Mouse (Mus musculus) gastrocnemius, adult 2 months (tissue): Measurements from ENCODE around the gene Cln3. TPM values are rescaled to one million over a fixed set of nuclear protein-coding genes. Genes with fewer than 3 reads are reported as not detected.

Experiments
- DNase-seq: peaks from one replicate; pipeline ENCODE4 v3.0.0; 2022
- H3K27ac ChIP-seq: fragments of 200-600 bp; 2 replicates; pipeline ENCODE4 v1.8.1; 2022; ENCODE audit warnings: mild to moderate bottlenecking
- H3K4me3 ChIP-seq: fragments of 200-600 bp; 2 replicates; pipeline ENCODE4 v1.8.1; 2022; ENCODE audit warnings: mild to moderate bottlenecking, moderate library complexity
- CTCF ChIP-seq: fragments of 200-600 bp; IDR thresholded peaks from 2 replicates; pipeline ENCODE4 v1.8.1; 2022; ENCODE audit warnings: antibody characterized with exemption, mild to moderate bottlenecking, moderate library complexity
- intact Hi-C: fragments of 180-260 bp; cut with DNase I; formaldehyde crosslinking; loops from one replicate; pipeline ENCODE4 v1.15.1; 2025
- long read RNA-seq, 2 experiments: library from polyadenylated mRNA; stranded (forward); transcript quantifications; one replicate each; pipeline ENCODE4 v2.0.0; 2021
- total RNA-seq, 2 experiments: library from RNA; stranded (reverse); gene quantifications; 2 replicates each; pipeline ENCODE4 v1.2.3; 2021

Gene Cln3
- total RNA-seq, result 10 to 100 TPM in 1 of 2 experiments, 1 to 10 TPM in 1; 9.1 to 13.4 TPM
- long read RNA-seq, experiment 1, partial matches to known transcripts, result 1 of 9 reads
- long read RNA-seq, experiment 1, other reads (novel, unspliced or antisense), result 5 of 9 reads
- long read RNA-seq, experiment 2, transcript Cln3-201 (15 exons, 2,386 nt), result major isoform, 6 of 12 reads
- long read RNA-seq, experiment 2, partial matches to known transcripts, result 2 of 12 reads
- long read RNA-seq, experiment 2, other reads (novel, unspliced or antisense), result 4 of 12 reads

- H3K27ac ChIP-seq, result peak within 1 kb of the TSS; percentile 56
- TF ChIP-seq CTCF, result no peak
- 0 out of 2 replicates have a peak within 1 kb of the TSS, but pooled peaks have one; percentile 9 for H3K4me3 ChIP-seq
- intact Hi-C loops, result loop anchor here (2.0 kb wide), 1 partner anchor 51 kb away; no protein-coding TSS in a partner anchor
- DNase-seq, result no peak
These were observed at the start of gene Cln3 for GRCm38 (mm10) chr7:126585717-126586116. TSS of gene Cln3 (minus strand) at chr7:126585817.

GRCm38 (mm10) chr7:126635375-126635774, 49.8 kb upstream of the Cln3 start:
- Histone ChIP-seq H3K27ac (no peak overlapping the region), H3K4me3 (no peak overlapping the region)
- TF ChIP-seq CTCF, result no peak
- DNase-seq, result no peak
- intact Hi-C loops, result no loop called here

GRCm38 (mm10) chr7:126632478-126632877, 46.9 kb upstream of the Cln3 start:
- intact Hi-C loops, result no loop called here
- no peak overlapping the region for H3K4me3 ChIP-seq
- H3K27ac ChIP-seq, result no peak overlapping the region
- no peak for DNase-seq
- no peak for TF ChIP-seq CTCF

GRCm38 (mm10) chr7:126630824-126631518, 45.4 kb upstream of the Cln3 start, which contains the start of gene Nupr1:
TSS of gene Nupr1 (minus strand) at chr7:126630861.
- no peak for TF ChIP-seq CTCF
- no peak within 1 kb of the TSS for H3K27ac ChIP-seq
- intact Hi-C loops, result no loop called here
- no peak within 1 kb of the TSS for H3K4me3 ChIP-seq
- no peak for DNase-seq

- no peak for DNase-seq
- no peak overlapping the region for H3K4me3 ChIP-seq
- intact Hi-C loops, result no loop called here
- TF ChIP-seq CTCF, result no peak
- H3K27ac ChIP-seq, result no peak overlapping the region
These were observed 44.3 kb upstream of the Cln3 start for GRCm38 (mm10) chr7:126629915-126630314.

- H3K27ac ChIP-seq, result peak overlapping the region; percentile 75
- intact Hi-C loops, result no loop called here
- no peak for DNase-seq
- H3K4me3 ChIP-seq, result no peak overlapping the region
- TF ChIP-seq CTCF, result no peak
These were observed 42.5 kb upstream of the Cln3 start for GRCm38 (mm10) chr7:126628111-126628510.

GRCm38 (mm10) chr7:126625807-126626600, 40.4 kb upstream of the Cln3 start:
- TF ChIP-seq CTCF, result no peak
- no peak for DNase-seq
- H3K27ac ChIP-seq, result peak overlapping the region; percentile 85
- intact Hi-C loops, result no loop called here
- no peak overlapping the region for H3K4me3 ChIP-seq

GRCm38 (mm10) chr7:126625369-126625768, 39.8 kb upstream of the Cln3 start:
- peak; percentile 92 for DNase-seq
- Histone ChIP-seq H3K27ac (peak overlapping the region; percentile 85), H3K4me3 (peak overlapping the region; percentile 66)
- TF ChIP-seq CTCF, result no peak
- intact Hi-C loops, result no loop called here

GRCm38 (mm10) chr7:126624774-126625173, 39.2 kb upstream of the Cln3 start:
- TF ChIP-seq CTCF, result no peak
- DNase-seq, result peak; percentile 28
- peak overlapping the region; percentile 66 for H3K4me3 ChIP-seq
- peak overlapping the region; percentile 85 for H3K27ac ChIP-seq
- intact Hi-C loops, result no loop called here

- H3K27ac ChIP-seq, result no peak overlapping the region
- intact Hi-C loops, result no loop called here
- no peak for TF ChIP-seq CTCF
- H3K4me3 ChIP-seq, result peak overlapping the region; percentile 66
- DNase-seq, result no peak
These were observed 37.8 kb upstream of the Cln3 start for GRCm38 (mm10) chr7:126623381-126623780.

- Histone ChIP-seq H3K4me3 (peak overlapping the region; percentile 11; the same call in 1 of the 2 replicates), H3K27ac (peak overlapping the region; percentile 59)
- no peak for TF ChIP-seq CTCF
- DNase-seq, result peak; percentile 42
- intact Hi-C loops, result no loop called here
These were observed 36.1 kb upstream of the Cln3 start for GRCm38 (mm10) chr7:126621452-126622359.
